Mouse (Mus musculus): Measurements from ENCODE around the gene Prdm10. TPM values are rescaled to one million over a fixed set of nuclear protein-coding genes. Genes with fewer than 3 reads are reported as not detected.
A peak's percentile ranks its signal among the peaks of the same experiment; 100 is the strongest.

The Prdm10 gene
- polyA plus RNA-seq, 1 experiment from 2014 or later = 9.7 TPM

DNA sequence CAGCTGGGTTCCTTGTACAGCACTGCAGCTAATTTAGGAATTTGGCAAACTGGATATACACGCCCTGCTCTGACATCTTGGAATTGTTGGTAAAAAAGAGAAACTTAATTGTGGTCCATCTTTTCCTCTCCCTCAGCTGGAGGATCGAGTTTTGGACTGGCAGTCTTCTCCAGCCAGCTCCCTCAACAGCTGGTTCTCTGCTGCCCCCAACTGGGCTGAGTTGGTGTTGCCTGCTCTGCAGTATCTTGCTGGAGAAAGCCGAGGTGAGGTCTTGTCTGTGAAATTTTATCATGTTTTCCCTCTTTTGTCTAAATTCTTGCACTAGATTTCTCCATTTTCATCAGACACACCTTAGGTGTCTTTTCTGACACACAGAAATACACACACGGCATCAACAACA, 120.1 kb downstream of the Prdm10 start:
- Histone ChIP-seq H3K4me3 (replicated peaks; ENCODE audit: low read depth, low read length) (no peak overlapping the region), H3K27me3 (ENCODE audit: control insufficient read depth, insufficient read depth, low read length) (no peaks in the 10 kb centered on the region), H3K4me2 (ENCODE audit: low read length) (no peak overlapping the region), H3K36me3 (ENCODE audit: control insufficient read depth, insufficient read depth, low read length) (peaks cover 97% of the 10 kb centered on the region), H3K9me3 (ENCODE audit: control insufficient read depth, low read length) (no peaks in the 10 kb centered on the region), H3K4me1 (ENCODE audit: control insufficient read depth, insufficient read depth, low read length) (no peaks in the 10 kb centered on the region), H3K27ac (replicated peaks; ENCODE audit: low read depth, low read length) (no peak overlapping the region), H3K9ac (replicated peaks; ENCODE audit: low read length) (no peak overlapping the region)
- WGBS = 65% methylated on average over 4 of the region's 4 CpGs
- DNase-seq = peak; percentile 84
- ATAC-seq (ENCODE audit: low FRiP score, low TSS enrichment) = no peak

DNA sequence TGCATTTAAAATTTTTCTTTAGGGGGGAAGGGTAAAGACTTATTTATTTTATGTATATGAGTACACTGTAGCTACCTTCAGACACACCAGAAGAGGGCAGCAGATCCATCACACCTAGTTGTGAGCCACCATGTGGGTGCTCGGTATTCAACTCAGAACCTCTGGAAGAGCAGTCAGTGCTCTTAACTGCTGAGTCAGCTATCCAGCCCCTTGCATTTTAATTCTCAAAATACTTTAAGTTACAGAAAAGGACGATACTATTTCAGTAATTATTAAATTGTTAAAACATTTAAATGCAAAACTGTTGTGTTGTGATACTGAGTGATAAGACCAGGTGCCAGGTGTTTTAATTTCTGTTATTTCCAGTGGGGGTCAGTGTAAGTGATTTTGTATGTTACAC, 124.0 kb downstream of the Prdm10 start:
- ATAC-seq (ENCODE audit: low FRiP score, low TSS enrichment) = no peak
- no peak overlapping the region for H3K9ac ChIP-seq (replicated peaks; ENCODE audit: low read length)
- 91% methylated on average over 2 of the region's 2 CpGs for WGBS

DNA sequence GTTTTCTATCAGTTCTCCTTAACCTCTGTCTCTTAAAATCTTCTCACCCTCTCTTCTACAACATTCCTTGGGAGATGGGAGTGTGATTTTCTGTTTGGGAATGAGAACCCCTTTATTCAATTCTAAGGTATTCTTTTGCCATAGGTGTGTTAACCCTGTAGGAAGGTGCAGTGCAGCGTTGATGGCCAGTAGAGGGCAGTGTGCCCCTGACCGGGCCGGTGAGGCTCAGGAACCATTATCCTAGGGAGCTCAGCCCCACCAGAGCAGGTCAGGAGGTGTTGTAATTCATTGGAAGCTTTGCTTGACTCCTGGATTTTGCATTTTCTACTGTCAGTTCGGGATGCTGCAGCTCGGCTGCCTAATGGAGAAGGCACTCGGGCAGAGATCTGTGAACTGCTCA, 124.9 kb downstream of the Prdm10 start:
- Histone ChIP-seq H3K27ac (replicated peaks; ENCODE audit: low read depth, low read length) (no peak overlapping the region), H3K9me3 (ENCODE audit: control insufficient read depth, low read length) (no peaks in the 10 kb centered on the region), H3K4me3 (replicated peaks; ENCODE audit: low read depth, low read length) (no peak overlapping the region), H3K9ac (replicated peaks; ENCODE audit: low read length) (no peak overlapping the region), H3K36me3 (ENCODE audit: control insufficient read depth, insufficient read depth, low read length) (peaks cover 83% of the 10 kb centered on the region), H3K4me1 (ENCODE audit: control insufficient read depth, insufficient read depth, low read length) (no peaks in the 10 kb centered on the region), H3K27me3 (ENCODE audit: control insufficient read depth, insufficient read depth, low read length) (no peaks in the 10 kb centered on the region), H3K4me2 (ENCODE audit: low read length) (no peak overlapping the region)
- ATAC-seq (ENCODE audit: low FRiP score, low TSS enrichment) = no peak
- WGBS = 66% methylated on average over 6 of the region's 6 CpGs
- peak; percentile 36 for DNase-seq

More for the DNA sequence above, 124.0 kb downstream of the Prdm10 start:
- Histone ChIP-seq H3K4me1 (ENCODE audit: control insufficient read depth, insufficient read depth, low read length) (no peaks in the 10 kb centered on the region), H3K4me2 (ENCODE audit: low read length) (no peak overlapping the region), H3K9me3 (ENCODE audit: control insufficient read depth, low read length) (no peaks in the 10 kb centered on the region), H3K27ac (replicated peaks; ENCODE audit: low read depth, low read length) (no peak overlapping the region), H3K4me3 (replicated peaks; ENCODE audit: low read depth, low read length) (no peak overlapping the region), H3K27me3 (ENCODE audit: control insufficient read depth, insufficient read depth, low read length) (no peaks in the 10 kb centered on the region), H3K36me3 (ENCODE audit: control insufficient read depth, insufficient read depth, low read length) (peaks cover 83% of the 10 kb centered on the region)
- no peak for DNase-seq

DNA sequence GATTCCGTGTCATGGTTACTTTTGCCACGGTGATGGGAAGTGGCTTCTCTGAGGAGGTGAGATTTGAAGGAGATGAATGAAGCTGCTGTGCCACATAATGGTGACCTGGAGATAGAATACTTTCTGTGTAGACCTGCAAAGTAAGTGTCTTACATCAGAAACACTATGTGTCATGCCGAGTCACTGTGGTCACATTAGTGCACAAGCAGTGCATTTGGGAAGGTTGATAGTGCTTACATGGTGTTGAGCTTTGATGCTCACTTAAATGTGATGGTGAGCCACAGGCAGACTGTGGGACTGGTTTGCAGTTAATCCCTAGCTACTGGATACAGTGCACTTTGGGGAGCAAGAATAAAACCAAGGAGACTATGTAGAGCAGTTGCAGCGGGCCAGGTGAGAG, 131.8 kb downstream of the Prdm10 start:
- Histone ChIP-seq H3K27me3 (ENCODE audit: control insufficient read depth, insufficient read depth, low read length) (no peaks in the 10 kb centered on the region), H3K4me1 (ENCODE audit: control insufficient read depth, insufficient read depth, low read length) (no peaks in the 10 kb centered on the region), H3K9ac (replicated peaks; ENCODE audit: low read length) (no peak overlapping the region), H3K4me2 (ENCODE audit: low read length) (no peak overlapping the region), H3K27ac (replicated peaks; ENCODE audit: low read depth, low read length) (no peak overlapping the region), H3K36me3 (ENCODE audit: control insufficient read depth, insufficient read depth, low read length) (peaks cover 93% of the 10 kb centered on the region), H3K9me3 (ENCODE audit: control insufficient read depth, low read length) (no peaks in the 10 kb centered on the region), H3K4me3 (replicated peaks; ENCODE audit: low read depth, low read length) (no peak overlapping the region)
- DNase-seq = no peak
- 96% methylated on average over 4 of the region's 4 CpGs for WGBS
- no peak for ATAC-seq (ENCODE audit: low FRiP score, low TSS enrichment)

DNA sequence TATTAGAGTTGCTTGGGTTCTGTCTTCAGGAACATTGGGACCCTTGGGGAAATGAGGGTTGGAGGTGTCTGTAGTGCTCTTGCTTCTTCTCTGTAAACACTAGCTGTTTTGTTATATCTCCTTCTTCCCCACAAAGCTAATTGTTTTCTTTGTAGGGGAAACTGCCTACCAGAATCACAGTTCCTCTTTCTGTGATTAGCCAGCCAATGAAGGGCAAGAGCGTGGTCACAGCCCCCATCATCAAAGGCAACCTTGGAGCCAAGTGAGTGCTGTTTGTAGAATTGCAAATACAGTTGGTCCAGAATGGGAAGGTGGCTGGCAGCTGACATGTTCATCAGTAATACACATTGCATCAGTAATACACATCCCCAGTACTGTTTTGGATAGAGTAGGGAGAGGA, 138.5 kb downstream of the Prdm10 start:
- Histone ChIP-seq H3K27ac (replicated peaks; ENCODE audit: low read depth, low read length) (no peak overlapping the region), H3K4me2 (ENCODE audit: low read length) (no peak overlapping the region), H3K4me3 (replicated peaks; ENCODE audit: low read depth, low read length) (no peak overlapping the region), H3K4me1 (ENCODE audit: control insufficient read depth, insufficient read depth, low read length) (no peaks in the 10 kb centered on the region), H3K27me3 (ENCODE audit: control insufficient read depth, insufficient read depth, low read length) (no peaks in the 10 kb centered on the region), H3K9ac (replicated peaks; ENCODE audit: low read length) (no peak overlapping the region), H3K9me3 (ENCODE audit: control insufficient read depth, low read length) (no peaks in the 10 kb centered on the region), H3K36me3 (ENCODE audit: control insufficient read depth, insufficient read depth, low read length) (peaks cover 93% of the 10 kb centered on the region)
- ATAC-seq (ENCODE audit: low FRiP score, low TSS enrichment) (no peak), DNase-seq (no peak)
- WGBS = 90% methylated on average over 1 of the region's 1 CpGs

DNA sequence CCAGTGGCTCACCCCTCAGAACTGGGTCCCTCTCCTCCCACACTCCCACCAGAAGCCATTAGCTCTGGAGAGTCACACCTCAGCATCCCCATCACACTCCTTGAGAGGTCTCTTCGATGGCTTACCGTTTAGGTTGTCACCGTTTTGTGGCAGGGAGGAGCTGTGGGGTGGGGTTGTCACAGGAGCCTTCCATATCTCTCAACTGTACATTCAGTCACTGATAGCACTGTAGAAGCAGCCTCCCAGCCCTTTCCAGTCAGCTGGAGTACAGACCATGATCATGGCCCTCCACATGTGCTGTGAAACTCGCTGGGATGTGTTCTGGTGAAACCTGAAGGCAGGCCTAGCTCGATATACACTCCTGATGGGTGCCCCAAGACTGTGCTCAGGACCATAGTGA, 141.8 kb downstream of the Prdm10 start:
- H3K4me2 ChIP-seq (ENCODE audit: low read length) = no peak overlapping the region
- H3K4me3 ChIP-seq (replicated peaks; ENCODE audit: low read depth, low read length) = no peak overlapping the region
- no peak overlapping the region for H3K27ac ChIP-seq (replicated peaks; ENCODE audit: low read depth, low read length)
- peaks cover 72% of the 10 kb centered on the region for H3K36me3 ChIP-seq (ENCODE audit: control insufficient read depth, insufficient read depth, low read length)
- no peak for DNase-seq
- no peaks in the 10 kb centered on the region for H3K4me1 ChIP-seq (ENCODE audit: control insufficient read depth, insufficient read depth, low read length)
- 94% methylated on average over 5 of the region's 5 CpGs for WGBS
- no peaks in the 10 kb centered on the region for H3K27me3 ChIP-seq (ENCODE audit: control insufficient read depth, insufficient read depth, low read length)
- H3K9me3 ChIP-seq (ENCODE audit: control insufficient read depth, low read length) = no peaks in the 10 kb centered on the region
- no peak for ATAC-seq (ENCODE audit: low FRiP score, low TSS enrichment)
- H3K9ac ChIP-seq (replicated peaks; ENCODE audit: low read length) = no peak overlapping the region

DNA sequence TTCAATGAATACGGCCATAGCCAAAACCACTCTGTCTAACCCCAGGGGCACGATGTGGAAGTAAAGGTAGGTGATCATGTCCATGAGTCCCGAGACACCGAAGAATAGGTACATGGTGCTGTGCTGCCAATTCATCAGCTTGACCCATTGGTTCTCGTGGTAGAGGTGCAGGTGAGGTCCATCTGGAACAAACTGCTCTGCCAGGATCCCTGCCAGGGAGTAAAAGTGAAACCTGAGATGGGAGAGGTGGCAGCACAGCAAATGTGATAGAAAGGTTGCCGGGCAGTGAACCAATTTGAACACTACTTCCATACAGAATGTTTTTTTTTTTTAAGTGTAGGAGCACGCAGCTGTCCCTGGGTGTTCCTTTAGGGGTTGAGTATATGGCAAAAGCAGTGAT, 148.6 kb downstream of the Prdm10 start:
- 95% methylated on average over 7 of the region's 7 CpGs for WGBS
- peaks cover 10% of the 10 kb centered on the region for H3K36me3 ChIP-seq (ENCODE audit: control insufficient read depth, insufficient read depth, low read length)
- H3K27me3 ChIP-seq (ENCODE audit: control insufficient read depth, insufficient read depth, low read length) = no peaks in the 10 kb centered on the region
- ATAC-seq (ENCODE audit: low FRiP score, low TSS enrichment) (no peak), DNase-seq (no peak)
- H3K4me2 ChIP-seq (ENCODE audit: low read length) = no peak overlapping the region
- no peak overlapping the region for H3K4me3 ChIP-seq (replicated peaks; ENCODE audit: low read depth, low read length)
- H3K27ac ChIP-seq (replicated peaks; ENCODE audit: low read depth, low read length) = no peak overlapping the region
- no peak overlapping the region for H3K9ac ChIP-seq (replicated peaks; ENCODE audit: low read length)
- H3K4me1 ChIP-seq (ENCODE audit: control insufficient read depth, insufficient read depth, low read length) = no peaks in the 10 kb centered on the region
- no peaks in the 10 kb centered on the region for H3K9me3 ChIP-seq (ENCODE audit: control insufficient read depth, low read length)

DNA sequence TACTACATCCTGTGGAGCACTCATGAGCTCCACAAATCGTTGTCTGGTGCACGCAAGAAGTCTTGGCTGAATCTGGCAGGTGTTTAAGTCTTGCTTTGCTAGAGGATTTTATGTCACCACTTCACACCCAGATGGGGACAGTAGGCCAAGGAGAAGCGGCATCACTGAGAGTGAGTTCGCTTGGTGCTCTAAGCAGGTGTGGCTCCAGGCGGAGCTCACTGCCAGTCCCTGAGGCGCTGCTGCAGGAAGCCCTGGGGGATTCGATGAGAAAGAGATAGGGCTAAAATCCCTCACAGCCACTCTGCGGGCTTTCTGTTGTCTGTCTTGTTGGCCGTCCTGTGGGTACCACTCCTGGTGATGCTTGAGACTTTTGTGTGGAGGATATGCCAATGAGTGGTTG, 149.7 kb downstream of the Prdm10 start:
- Histone ChIP-seq H3K9me3 (ENCODE audit: control insufficient read depth, low read length) (no peaks in the 10 kb centered on the region), H3K27me3 (ENCODE audit: control insufficient read depth, insufficient read depth, low read length) (no peaks in the 10 kb centered on the region), H3K27ac (replicated peaks; ENCODE audit: low read depth, low read length) (no peak overlapping the region), H3K4me2 (ENCODE audit: low read length) (no peak overlapping the region), H3K9ac (replicated peaks; ENCODE audit: low read length) (no peak overlapping the region), H3K4me3 (replicated peaks; ENCODE audit: low read depth, low read length) (no peak overlapping the region), H3K4me1 (ENCODE audit: control insufficient read depth, insufficient read depth, low read length) (no peaks in the 10 kb centered on the region), H3K36me3 (ENCODE audit: control insufficient read depth, insufficient read depth, low read length) (no peaks in the 10 kb centered on the region)
- ATAC-seq (ENCODE audit: low FRiP score, low TSS enrichment) = no peak
- 75% methylated on average over 9 of the region's 9 CpGs for WGBS
- no peak for DNase-seq
